Mouse (Mus musculus) lung, embryonic 16.5 days (tissue): ENCODE measurements around the gene Serpinc1. TPM values are rescaled to one million over a fixed set of nuclear protein-coding genes. Genes with fewer than 3 reads are reported as not detected.

Experiments
- ATAC-seq: fragments of 200-750 bp; cut with Nextera tagmentation; 2 replicates; pipeline ENCODE4 v1.8.0; 2017; ENCODE audit warnings: low read depth, mild to moderate bottlenecking, moderate library complexity
- H3K27ac ChIP-seq: fragments of 300-500 bp; sonication (generic); 2 replicates; pipeline ENCODE4 v1.5.1; 2014; ENCODE audit warnings: mild to moderate bottlenecking, control low read depth, low read length
- H3K27me3 ChIP-seq: fragments of 300-500 bp; sonication (generic); 2 replicates; pipeline ENCODE4 v1.6.1; 2014; ENCODE audit warnings: low read depth, low read length, mixed read lengths; ENCODE audit not compliant: control insufficient read depth, insufficient read depth
- H3K36me3 ChIP-seq: fragments of 300-500 bp; sonication (generic); 2 replicates; pipeline ENCODE4 v1.6.1; 2014; ENCODE audit warnings: low read length; ENCODE audit not compliant: control insufficient read depth, insufficient read depth
- H3K4me1 ChIP-seq: fragments of 300-500 bp; sonication (generic); replicated peaks from 2 replicates; pipeline ENCODE4 v1.6.1; 2014; ENCODE audit warnings: low read length, mixed read lengths; ENCODE audit not compliant: control insufficient read depth, insufficient read depth
- H3K4me2 ChIP-seq: fragments of 300-500 bp; sonication (generic); 2 replicates; pipeline ENCODE4 v1.6.1; 2014; ENCODE audit warnings: low read depth, low read length, control low read depth
- H3K4me3 ChIP-seq: fragments of 300-500 bp; sonication (generic); 2 replicates; pipeline ENCODE4 v1.5.1; 2014; ENCODE audit warnings: mild to moderate bottlenecking, low read length, control low read depth
- H3K9ac ChIP-seq: fragments of 300-500 bp; sonication (generic); 2 replicates; pipeline ENCODE4 v1.6.1; 2014; ENCODE audit warnings: low read length, control low read depth
- H3K9me3 ChIP-seq: fragments of 300-500 bp; sonication (generic); 2 replicates; pipeline ENCODE4 v1.6.1; 2016; ENCODE audit warnings: low read length; ENCODE audit not compliant: control insufficient read depth
- WGBS: fragments of 180-500 bp; shearing (Covaris S2); extraction: QIAGEN DNeasy Blood & Tissue Kit; methylation state at CpG from one replicate; pipeline ENCODE4 v1.1.7; 2014; 5-methylcytosine and 5-hydroxymethylcytosine counted together
- polyA plus RNA-seq: library from polyadenylated mRNA; unstranded; fragments of >200 nt; fragmentation: Nextera tagmentation; extraction: Ambion mirVana; gene quantifications from 2 replicates; pipeline ENCODE4 v1.2.1, GENCODE M21; 2015

Serpinc1 gene
- polyA plus RNA-seq: 2.8 and 13.9 TPM in 2 replicates

- WGBS: 83% methylated on average over 4 of the region's 4 CpGs
- H3K27ac ChIP-seq: no peak within 1 kb of the TSS
- no peak for ATAC-seq
- H3K4me1 ChIP-seq: no peaks in the 10 kb centered on the region
- peaks cover 5% of the 10 kb centered on the region; the same call in 1 of the 2 replicates for H3K36me3 ChIP-seq
- no peak within 1 kb of the TSS for H3K4me2 ChIP-seq
- H3K9ac ChIP-seq: no peak within 1 kb of the TSS
- no peaks in the 10 kb centered on the region for H3K9me3 ChIP-seq
- no peak within 1 kb of the TSS for H3K4me3 ChIP-seq
- H3K27me3 ChIP-seq: no peaks in the 10 kb centered on the region
These were observed at the start of gene Serpinc1 for GRCm38 (mm10) chr1:160978071-160978735. Serpinc1 (plus strand) TSS chr1:160978585.

- Histone ChIP-seq H3K4me2 (no peak overlapping the region), H3K27ac (no peak overlapping the region), H3K4me1 (no peaks in the 10 kb centered on the region), H3K36me3 (peaks cover 4% of the 10 kb centered on the region; the same call in 1 of the 2 replicates), H3K27me3 (no peaks in the 10 kb centered on the region), H3K9me3 (no peaks in the 10 kb centered on the region), H3K4me3 (no peak overlapping the region), H3K9ac (no peak overlapping the region)
- no peak for ATAC-seq
These were observed 47.1 kb upstream of the Serpinc1 start for GRCm38 (mm10) chr1:160931320-160931719.

GRCm38 (mm10) chr1:160933896-160934482 is 44.4 kb upstream of the Serpinc1 start:
- no peak overlapping the region for H3K4me3 ChIP-seq
- H3K27me3 ChIP-seq: no peaks in the 10 kb centered on the region
- no peak overlapping the region for H3K9ac ChIP-seq
- no peak for ATAC-seq
- WGBS: 57% methylated on average over 4 of the region's 4 CpGs
- H3K4me1 ChIP-seq: no peaks in the 10 kb centered on the region
- no peak overlapping the region for H3K4me2 ChIP-seq
- no peaks in the 10 kb centered on the region for H3K9me3 ChIP-seq
- H3K27ac ChIP-seq: no peak overlapping the region
- H3K36me3 ChIP-seq: peaks cover 7% of the 10 kb centered on the region

- no peaks in the 10 kb centered on the region for H3K27me3 ChIP-seq
- 91% methylated on average over 6 of the region's 6 CpGs for WGBS
- no peak overlapping the region for H3K4me3 ChIP-seq
- no peak overlapping the region for H3K4me2 ChIP-seq
- no peak for ATAC-seq
- H3K27ac ChIP-seq: no peak overlapping the region
- H3K9ac ChIP-seq: no peak overlapping the region
- H3K36me3 ChIP-seq: peaks cover 15% of the 10 kb centered on the region
- H3K4me1 ChIP-seq: no peaks in the 10 kb centered on the region
- H3K9me3 ChIP-seq: no peaks in the 10 kb centered on the region
These were observed 42.8 kb upstream of the Serpinc1 start for GRCm38 (mm10) chr1:160935551-160935950.

- Histone ChIP-seq H3K9ac (no peak overlapping the region), H3K36me3 (peaks cover 39% of the 10 kb centered on the region), H3K4me2 (no peak overlapping the region), H3K9me3 (no peaks in the 10 kb centered on the region), H3K4me3 (no peak overlapping the region), H3K27ac (no peak overlapping the region), H3K4me1 (no peaks in the 10 kb centered on the region), H3K27me3 (no peaks in the 10 kb centered on the region)
- 95% methylated on average over 7 of the region's 7 CpGs for WGBS
- no peak for ATAC-seq
These were observed 15.2 kb upstream of the Serpinc1 start for GRCm38 (mm10) chr1:160963199-160963598.

GRCm38 (mm10) chr1:160967268-160967667 is 11.1 kb upstream of the Serpinc1 start:
- H3K4me2 ChIP-seq: no peak overlapping the region
- no peak overlapping the region for H3K9ac ChIP-seq
- peak; percentile 64; the same call in 1 of the 2 replicates for ATAC-seq
- H3K27me3 ChIP-seq: no peaks in the 10 kb centered on the region
- H3K27ac ChIP-seq: no peak overlapping the region
- H3K36me3 ChIP-seq: peaks cover 30% of the 10 kb centered on the region
- 55% methylated on average over 1 of the region's 1 CpGs for WGBS
- no peaks in the 10 kb centered on the region for H3K4me1 ChIP-seq
- H3K4me3 ChIP-seq: no peak overlapping the region
- H3K9me3 ChIP-seq: no peaks in the 10 kb centered on the region

- no peak overlapping the region for H3K4me2 ChIP-seq
- H3K4me1 ChIP-seq: no peaks in the 10 kb centered on the region
- no peak for ATAC-seq
- no peak overlapping the region for H3K27ac ChIP-seq
- no peaks in the 10 kb centered on the region for H3K27me3 ChIP-seq
- peaks cover 22% of the 10 kb centered on the region for H3K36me3 ChIP-seq
- 80% methylated on average over 5 of the region's 5 CpGs for WGBS
- no peaks in the 10 kb centered on the region for H3K9me3 ChIP-seq
- no peak overlapping the region for H3K9ac ChIP-seq
- no peak overlapping the region for H3K4me3 ChIP-seq
These were observed 9.7 kb upstream of the Serpinc1 start for GRCm38 (mm10) chr1:160968643-160969042.

- no peak overlapping the region for H3K4me3 ChIP-seq
These were observed 1.6 kb downstream of the Serpinc1 start for GRCm38 (mm10) chr1:160980021-160980420.

GRCm38 (mm10) chr1:160980537-160981234 is 2.3 kb downstream of the Serpinc1 start:
- Histone ChIP-seq H3K27me3 (no peaks in the 10 kb centered on the region), H3K4me3 (no peak overlapping the region), H3K4me1 (no peaks in the 10 kb centered on the region), H3K36me3 (peaks cover 5% of the 10 kb centered on the region; the same call in 1 of the 2 replicates), H3K9ac (no peak overlapping the region), H3K9me3 (no peaks in the 10 kb centered on the region), H3K4me2 (no peak overlapping the region), H3K27ac (no peak overlapping the region)
- ATAC-seq: no peak
- WGBS: 54% methylated on average over 8 of the region's 8 CpGs

More at GRCm38 (mm10) chr1:160980021-160980420, 1.6 kb downstream of the Serpinc1 start:
- Histone ChIP-seq H3K27ac (no peak overlapping the region), H3K9me3 (no peaks in the 10 kb centered on the region), H3K27me3 (no peaks in the 10 kb centered on the region), H3K4me2 (no peak overlapping the region), H3K4me1 (no peaks in the 10 kb centered on the region), H3K9ac (no peak overlapping the region), H3K36me3 (peaks cover 5% of the 10 kb centered on the region; the same call in 1 of the 2 replicates)
- WGBS: 68% methylated on average over 5 of the region's 5 CpGs
- no peak for ATAC-seq
